Mouse (Mus musculus) G1E (cell line): Measurements from ENCODE around the gene Irs3.

ENCODE experiments used
- CTCF ChIP-seq: IDR thresholded peaks from 2 replicates; pipeline ENCODE4 v1.5.1; 2012; ENCODE audit warnings: low read depth, low read length, inconsistent platforms, mixed read lengths
- POLR2AphosphoS5 ChIP-seq: IDR thresholded peaks from 2 replicates; pipeline ENCODE4 v1.6.1; 2012; ENCODE audit warnings: low read depth, low read length, inconsistent platforms; ENCODE audit not compliant: insufficient replicate concordance

GRCm38 (mm10) chr5:137610548-137611244, 34.8 kb downstream of the Irs3 start:
- TF ChIP-seq CTCF (no peak), POLR2AphosphoS5 (no peak)
